Mouse (Mus musculus) lung, adult 2 months (tissue): ENCODE measurements around the gene Dst.

Source experiments
- CTCF ChIP-seq: fragments of 200-500 bp; IDR thresholded peaks from 2 replicates; pipeline ENCODE4 v1.5.1; 2011; ENCODE audit warnings: mild to moderate bottlenecking, low read length, control low read depth; ENCODE audit not compliant: insufficient read depth
- POLR2A ChIP-seq: fragments of 200-500 bp; IDR thresholded peaks from 2 replicates; pipeline ENCODE4 v1.6.1; 2011; ENCODE audit warnings: low read depth, mild to moderate bottlenecking, control low read depth, low read length, borderline replicate concordance; ENCODE audit errors: extremely low read depth

DNA sequence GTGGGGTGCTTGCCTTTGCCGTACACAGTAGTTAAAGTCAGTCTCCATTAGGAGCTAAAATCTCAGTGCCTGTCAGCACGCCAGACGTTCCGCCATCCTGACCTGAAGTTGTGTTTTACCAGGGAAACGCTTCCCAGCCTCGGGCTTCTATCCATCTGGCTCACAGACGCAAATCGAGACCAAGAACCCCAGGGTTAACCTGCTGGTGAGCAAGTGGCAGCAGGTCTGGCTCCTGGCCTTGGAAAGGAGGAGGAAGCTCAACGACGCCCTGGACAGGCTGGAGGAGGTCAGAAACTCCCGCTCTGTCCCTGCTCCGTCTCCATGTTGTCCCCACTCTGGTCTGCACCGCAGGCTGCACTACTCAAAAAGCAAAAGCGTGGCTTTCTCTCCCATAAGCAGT lies 385.2 kb downstream of the Dst start:
- TF ChIP-seq POLR2A (no peak), CTCF (no peak)
